In genomic region chr15:78804326-78804725, GRCm38 (mm10) we compare ENCODE assay signal across 11 mouse cellular contexts. TPM values are rescaled to one million over a fixed set of nuclear protein-coding genes. Genes with fewer than 3 reads are reported as not detected.
DNase-seq lines count a peak whose midpoint lies in the region; ATAC-seq and TF ChIP-seq lines count a peak whose summit lies in the region.
"Had no signal": no experiment of that assay in that cellular context is flagged by ENCODE, and none has a peak within 500 bp of the region (broad histone marks: within the 10 kb centered on the region; RNA-seq: fewer than 3 reads in every experiment).

No protein-coding gene starts in this region.

- no peaks in the 10 kb centered on the region for H3K27me3 ChIP-seq in heart, adult 2 months (ENCODE audit: control insufficient read depth, insufficient read depth, low read length)
- H3K27me3 ChIP-seq in kidney, embryonic 16.5 days (ENCODE audit: insufficient read depth, low read length) = peaks cover 13% of the 10 kb centered on the region
- H3K27me3 ChIP-seq in thymus, adult 2 months (ENCODE audit: control insufficient read depth, insufficient read depth, low read length) = peaks cover 2% of the 10 kb centered on the region; the same call in 1 of the 2 replicates
- H3K27me3 ChIP-seq in limb, embryonic 10.5 days (ENCODE audit: low read depth, poor library complexity, severe bottlenecking) = peaks cover 97% of the 10 kb centered on the region

- intact Hi-C loops in heart, adult 2 months (cut with DNase I) = no loop called here

- no peak overlapping the region for H3K9ac ChIP-seq in heart, adult 2 months (ENCODE audit: low read depth, low read length)
- H3K9ac ChIP-seq in kidney, embryonic 16.5 days (replicated peaks; ENCODE audit: low read length) = peak overlapping the region; percentile 38
- H3K9ac ChIP-seq: forebrain, postnatal 0 days; limb, embryonic 13.5 days had no signal

- peaks cover 12% of the 10 kb centered on the region for H3K4me1 ChIP-seq in heart, adult 2 months (ENCODE audit: control insufficient read depth, insufficient read depth, low read length)
- peaks cover 56% of the 10 kb centered on the region for H3K4me1 ChIP-seq in kidney, embryonic 16.5 days (ENCODE audit: insufficient read depth, low read length)
- peaks cover 23% of the 10 kb centered on the region for H3K4me1 ChIP-seq in thymus, adult 2 months (replicated peaks; ENCODE audit: control insufficient read depth, insufficient read depth, low read length)
- H3K4me1 ChIP-seq in limb, embryonic 10.5 days = peaks cover 39% of the 10 kb centered on the region

- no peaks in the 10 kb centered on the region for H3K79me2 ChIP-seq in heart, adult 2 months (replicated peaks; ENCODE audit: control insufficient read depth, insufficient read depth, low read length)

- no peaks in the 10 kb centered on the region for H3K9me3 ChIP-seq in kidney, embryonic 16.5 days (ENCODE audit: low read length)
- H3K9me3 ChIP-seq in limb, embryonic 10.5 days (replicated peaks) = no peaks in the 10 kb centered on the region
- H3K9me3 ChIP-seq: limb, embryonic 13.5 days had no signal

- no peak overlapping the region for H3K4me3 ChIP-seq in heart, adult 2 months
- H3K4me3 ChIP-seq in kidney, embryonic 16.5 days (ENCODE audit: low read length) = no peak overlapping the region
- no peak overlapping the region for H3K4me3 ChIP-seq in thymus, adult 2 months (ENCODE audit: control insufficient read depth, insufficient read depth, low read length)
- H3K4me3 ChIP-seq in limb, embryonic 10.5 days = no peak overlapping the region
- H3K4me3 ChIP-seq: limb, embryonic 13.5 days had no signal

- WGBS in heart, adult 2 months = 31% methylated on average over 6 of the region's 6 CpGs
- WGBS in kidney, embryonic 16.5 days = 11% methylated on average over 6 of the region's 6 CpGs
- WGBS in thymus, adult 2 months = 57% methylated on average over 6 of the region's 6 CpGs
- WGBS in limb, embryonic 10.5 days = 7% methylated on average over 6 of the region's 6 CpGs

- TF ChIP-seq EP300 in heart, adult 2 months (IDR thresholded peaks at IDR 0.05; ENCODE audit: insufficient read depth, low read depth, low read length) = peak; percentile 32; the same call in 1 of the 2 replicates

- TF ChIP-seq CTCF in heart, adult 2 months (IDR thresholded peaks at IDR 0.05) = no peak
- no peak for TF ChIP-seq CTCF in thymus, adult 2 months (IDR thresholded peaks at IDR 0.05; ENCODE audit: borderline replicate concordance, control insufficient read depth, extremely low read depth, insufficient read depth, low read length, poor library complexity)

- no peak overlapping the region for H3K4me2 ChIP-seq in kidney, embryonic 16.5 days (replicated peaks; ENCODE audit: low read depth, low read length)
- H3K4me2 ChIP-seq: limb, embryonic 13.5 days had no signal

- peak; percentile 35 for ATAC-seq in granulocyte monocyte progenitor cell, adult 5-6 weeks (replicated peaks; ENCODE audit: poor library complexity, severe bottlenecking)
- ATAC-seq in kidney, embryonic 16.5 days (ENCODE audit: low FRiP score, low TSS enrichment) = peak; percentile 35; the same call in 1 of the 2 replicates
- 0 out of 2 replicates have a peak, but pooled peaks have one; percentile 58 for ATAC-seq in monocyte, adult 5-6 weeks (replicated peaks; ENCODE audit: insufficient number of reproducible peaks, low FRiP score, low TSS enrichment, poor library complexity, severe bottlenecking)
- ATAC-seq: forebrain, postnatal 0 days; inflammation-experienced regulatory T-cells, adult 6 months had no signal

- H3K36me3 ChIP-seq in heart, adult 2 months (ENCODE audit: control insufficient read depth, insufficient read depth, low read length) = no peaks in the 10 kb centered on the region
- H3K36me3 ChIP-seq in kidney, embryonic 16.5 days (ENCODE audit: insufficient read depth, low read length) = no peaks in the 10 kb centered on the region
- no peaks in the 10 kb centered on the region for H3K36me3 ChIP-seq in thymus, adult 2 months (ENCODE audit: control insufficient read depth, insufficient read depth, low read length)
- H3K36me3 ChIP-seq in limb, embryonic 10.5 days = no peaks in the 10 kb centered on the region
- H3K36me3 ChIP-seq: limb, embryonic 13.5 days had no signal

- peak in 1 of 2 experiments; percentile 62 for DNase-seq in heart, adult 2 months
- DNase-seq in heart, postnatal 4 days = no peak
- DNase-seq in thymus, adult 2 months = no peak
- no peak for DNase-seq in testis, postnatal 14 days (ENCODE audit: low spot score)
- DNase-seq in limb, embryonic 10.5 days (ENCODE audit: low spot score) = no peak
- DNase-seq: forebrain, postnatal 0 days had no signal

- peak; percentile 36; the same call in 1 of the 2 replicates for TF ChIP-seq POLR2A in heart, adult 2 months (IDR thresholded peaks at IDR 0.05; ENCODE audit: insufficient read depth, low read depth, low read length)
- TF ChIP-seq POLR2A in thymus, adult 2 months (IDR thresholded peaks at IDR 0.05; ENCODE audit: control insufficient read depth, extremely low read depth, insufficient read depth, low read length, poor library complexity) = no peak

- peak overlapping the region; percentile 96 for H3K27ac ChIP-seq in heart, adult 2 months
- peak overlapping the region; percentile 90 for H3K27ac ChIP-seq in kidney, embryonic 16.5 days (ENCODE audit: low read length)
- no peak overlapping the region for H3K27ac ChIP-seq in thymus, adult 2 months (ENCODE audit: control insufficient read depth, insufficient read depth, low read length)
- H3K27ac ChIP-seq in limb, embryonic 10.5 days = no peak overlapping the region
- H3K27ac ChIP-seq: limb, embryonic 13.5 days had no signal

RNA-seq across cellular contexts. Expression of gene Card10, which starts 1.5 kb away (rescaled TPM):
- 10 to 100 TPM; 15.0 to 17.0 TPM for total RNA-seq in heart, adult 2 months (2021)
- polyA plus RNA-seq in heart, adult 2 months (2012; rRNA removed) = 22.3 and 28.5 TPM in 2 replicates
- total RNA-seq in heart, postnatal 4 days (2021) = 10 to 100 TPM; 15.9 to 18.8 TPM
- not detected in 2 replicates for total RNA-seq in granulocyte monocyte progenitor cell, adult 5-6 weeks (2014; fragmentation: Nextera tagmentation)
- total RNA-seq in granulocyte monocyte progenitor cell, adult 5-6 weeks (2017) = 0.22 TPM in 1 of 2 replicates, not detected in the other
- polyA plus RNA-seq in kidney, embryonic 16.5 days (2015; fragmentation: Nextera tagmentation; extraction: Ambion mirVana) = 9.9 and 10.6 TPM in 2 replicates
- total RNA-seq in monocyte, adult 5-6 weeks (2017) = 0.21 to 3.7 TPM (median 2.1 TPM) in 3 replicates
- polyA plus RNA-seq in thymus, adult 2 months (2012; rRNA removed) = 12.6 and 13.0 TPM in 2 replicates
- 4.7 and 5.3 TPM in 2 replicates for polyA plus RNA-seq in limb, embryonic 10.5 days (2016; fragmentation: Nextera tagmentation; extraction: Ambion mirVana)

RNA-seq across cellular contexts. Expression of gene Mfng, which starts 31.1 kb away (rescaled TPM):
- 10 to 100 TPM; 11.1 to 11.6 TPM for total RNA-seq in heart, adult 2 months (2021)
- polyA plus RNA-seq in heart, adult 2 months (2012; rRNA removed) = 15.0 and 19.1 TPM in 2 replicates
- 10 to 100 TPM; 17.6 to 18.1 TPM for total RNA-seq in heart, postnatal 4 days (2021)
- total RNA-seq in granulocyte monocyte progenitor cell, adult 5-6 weeks (2014; fragmentation: Nextera tagmentation) = 31.2 and 34.9 TPM in 2 replicates
- total RNA-seq in granulocyte monocyte progenitor cell, adult 5-6 weeks (2017) = 4.5 and 8.2 TPM in 2 replicates
- polyA plus RNA-seq in kidney, embryonic 16.5 days (2015; fragmentation: Nextera tagmentation; extraction: Ambion mirVana) = 28.7 and 31.7 TPM in 2 replicates
- 19.9 to 42.9 TPM (median 22.6 TPM) in 3 replicates for total RNA-seq in monocyte, adult 5-6 weeks (2017)
- 97.5 and 110 TPM in 2 replicates for polyA plus RNA-seq in thymus, adult 2 months (2012; rRNA removed)
- polyA plus RNA-seq in limb, embryonic 10.5 days (2016; fragmentation: Nextera tagmentation; extraction: Ambion mirVana) = 11.1 and 13.1 TPM in 2 replicates

RNA-seq across cellular contexts. Expression of gene Cdc42ep1, which starts 38.1 kb away (rescaled TPM):
- 10 to 100 TPM; 30.8 to 37.1 TPM for total RNA-seq in heart, adult 2 months (2021)
- 62.3 and 71.8 TPM in 2 replicates for polyA plus RNA-seq in heart, adult 2 months (2012; rRNA removed)
- total RNA-seq in heart, postnatal 4 days (2021) = 10 to 100 TPM; 55.3 to 59.9 TPM
- total RNA-seq in granulocyte monocyte progenitor cell, adult 5-6 weeks (2014; fragmentation: Nextera tagmentation) = not detected in 2 replicates
- total RNA-seq in granulocyte monocyte progenitor cell, adult 5-6 weeks (2017) = not detected in 2 replicates
- 58.5 and 59.7 TPM in 2 replicates for polyA plus RNA-seq in kidney, embryonic 16.5 days (2015; fragmentation: Nextera tagmentation; extraction: Ambion mirVana)
- 0.29 to 1.2 TPM (median 0.75 TPM) in 3 replicates for total RNA-seq in monocyte, adult 5-6 weeks (2017)
- 8.1 and 12.5 TPM in 2 replicates for polyA plus RNA-seq in thymus, adult 2 months (2012; rRNA removed)
- 18.8 and 22.0 TPM in 2 replicates for polyA plus RNA-seq in limb, embryonic 10.5 days (2016; fragmentation: Nextera tagmentation; extraction: Ambion mirVana)
- polyA plus RNA-seq: inflammation-experienced regulatory T-cells, adult 6 months had no signal

RNA-seq across cellular contexts. Expression of gene Lgals2, which starts 51.0 kb away (rescaled TPM):
- total RNA-seq in heart, adult 2 months (2021) = not detected
- polyA plus RNA-seq in heart, adult 2 months (2012; rRNA removed) = 0.59 and 1.5 TPM in 2 replicates
- total RNA-seq in heart, postnatal 4 days (2021) = not detected
- not detected in 2 replicates for total RNA-seq in granulocyte monocyte progenitor cell, adult 5-6 weeks (2014; fragmentation: Nextera tagmentation)
- total RNA-seq in granulocyte monocyte progenitor cell, adult 5-6 weeks (2017) = not detected in 2 replicates
- 0.54 and 0.77 TPM in 2 replicates for polyA plus RNA-seq in kidney, embryonic 16.5 days (2015; fragmentation: Nextera tagmentation; extraction: Ambion mirVana)
- total RNA-seq in monocyte, adult 5-6 weeks (2017) = not detected in 3 replicates
- 2.9 and 4.8 TPM in 2 replicates for polyA plus RNA-seq in thymus, adult 2 months (2012; rRNA removed)
- polyA plus RNA-seq in limb, embryonic 10.5 days (2016; fragmentation: Nextera tagmentation; extraction: Ambion mirVana) = not detected in 2 replicates
- total RNA-seq: forebrain, postnatal 0 days had no signal
- polyA plus RNA-seq: forebrain, postnatal 0 days; inflammation-experienced regulatory T-cells, adult 6 months had no signal

Comparison
In these comparisons a context has a peak if more than half of its experiments do, and no peak if none do; other contexts are left out.
1. H3K27ac ChIP-seq: peak in heart, adult 2 months (single experiment) and kidney, embryonic 16.5 days (single experiment); none in thymus, adult 2 months (single experiment) and limb, embryonic 10.5 days (single experiment).
2. RNA of gene Cdc42ep1, which starts 38.1 kb away (total RNA-seq): 55.3 to 59.9 TPM in heart, postnatal 4 days and 30.8 to 37.1 TPM in heart, adult 2 months; 0.29 to 1.2 TPM in monocyte, adult 5-6 weeks and not detected in granulocyte monocyte progenitor cell, adult 5-6 weeks; every median in the first group is over 10 times any median in the second.
3. Peak in every context shown above with its lines, with median percentiles within 50 percentile points of each other: ATAC-seq.